Mouse (Mus musculus): ENCODE measurements at regions not wholly inside any gene's neighbourhood (a gene's known extent, or its start where the extent isn't known, plus 50 kb on each side); places are given as distances from the start of the nearest gene placed in this dataset.

- TF ChIP-seq CTCF (IDR thresholded peaks at IDR 0.05; ENCODE audit: low read depth): no peak
- no peak for TF ChIP-seq EP300 (IDR thresholded peaks at IDR 0.05; ENCODE audit: low read depth)
These were observed 123.2 kb downstream of the Rpl14 start for GRCm38 (mm10) chr9:120694457-120694856.

All from liver, postnatal 0 days (tissue).